Mouse (Mus musculus) splenic B cell, adult 2 months (primary cell): ENCODE measurements around the gene Ankrd54.
"Not testable (repeated sequence)": the region's sequence is repeated elsewhere in the genome, so short reads cannot be mapped to it uniquely, and the experiment has no call there.

Experiments used
- DNase-seq: peaks from one replicate; pipeline ENCODE4 v3.0.0-alpha.2; 2011; ENCODE audit warnings: low read depth, low spot score
- H3K27me3 ChIP-seq: 2 replicates; pipeline ENCODE4 v1.6.1; 2012; ENCODE audit warnings: mild to moderate bottlenecking, low read length, moderate library complexity, mixed read lengths; ENCODE audit not compliant: control insufficient read depth, poor library complexity, insufficient read depth, severe bottlenecking
- H3K36me3 ChIP-seq: 2 replicates; pipeline ENCODE4 v1.6.1; 2012; ENCODE audit warnings: mild to moderate bottlenecking, low read length, moderate library complexity, mixed read lengths; ENCODE audit not compliant: control insufficient read depth, poor library complexity, insufficient read depth, severe bottlenecking

Gene Ankrd54

GRCm38 (mm10) chr15:79041585-79041984 lies 21.1 kb downstream of the Ankrd54 start, which contains the start of gene Galr3:
Galr3 (plus strand) TSS chr15:79041885.
- DNase-seq = no peak
- H3K27me3 ChIP-seq = no peaks in the 10 kb centered on the region
- no peaks in the 10 kb centered on the region for H3K36me3 ChIP-seq

GRCm38 (mm10) chr15:79040501-79041416 lies 21.9 kb downstream of the Ankrd54 start:
- H3K27me3 ChIP-seq = no peaks in the 10 kb centered on the region
- DNase-seq = no peak
- H3K36me3 ChIP-seq = no peaks in the 10 kb centered on the region

- DNase-seq = peak; percentile 96
- Histone ChIP-seq H3K36me3 (no peaks in the 10 kb centered on the region), H3K27me3 (no peaks in the 10 kb centered on the region)
Measured at GRCm38 (mm10) chr15:79038853-79039252, 23.8 kb downstream of the Ankrd54 start.

DNA sequence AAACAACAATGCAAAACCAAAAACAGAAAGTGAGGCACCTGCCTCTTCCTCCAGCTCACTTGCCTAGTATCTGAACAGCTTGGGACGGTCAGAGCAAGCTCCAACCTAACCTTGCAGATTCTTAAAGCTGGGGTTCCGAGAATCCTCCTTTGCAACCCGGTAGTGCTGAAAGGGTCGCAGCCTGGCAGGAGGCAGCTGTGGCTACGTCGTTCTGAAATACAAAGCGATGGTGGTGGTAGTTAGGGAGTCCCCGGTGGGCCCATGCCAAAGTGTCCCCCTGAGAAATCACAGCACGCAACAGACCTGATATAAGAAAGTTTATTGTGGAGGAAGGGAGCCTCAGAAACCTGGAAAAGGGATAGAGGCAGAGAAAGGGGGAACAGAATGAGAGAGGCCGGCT lies 24.4 kb downstream of the Ankrd54 start:
- H3K27me3 ChIP-seq = no peaks in the 10 kb centered on the region
- DNase-seq = no peak
- no peaks in the 10 kb centered on the region for H3K36me3 ChIP-seq

DNA sequence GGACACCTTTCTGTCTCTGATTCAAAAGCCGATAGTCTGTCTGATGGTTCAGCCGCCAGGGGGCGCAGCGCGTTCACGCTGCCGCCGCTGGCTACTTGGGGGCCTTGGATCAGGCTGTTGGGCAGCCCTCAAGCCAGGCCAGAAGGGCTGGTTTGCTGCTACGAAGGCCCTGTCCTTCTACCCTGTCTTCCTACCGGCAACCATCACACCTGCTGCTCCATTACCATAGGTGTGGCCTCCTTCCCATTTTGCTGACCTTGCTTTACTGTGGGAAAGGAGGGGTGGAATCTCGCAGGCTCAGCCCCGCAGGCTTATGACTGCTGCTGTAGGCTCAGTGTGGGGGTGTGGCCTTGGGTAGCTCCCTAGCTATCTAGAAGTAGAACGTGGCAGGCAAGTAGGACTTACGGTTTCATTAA lies 24.8 kb downstream of the Ankrd54 start:
- DNase-seq = peak; percentile 81
- Histone ChIP-seq H3K36me3 (no peaks in the 10 kb centered on the region), H3K27me3 (no peaks in the 10 kb centered on the region)

GRCm38 (mm10) chr15:79031908-79032307 lies 30.8 kb downstream of the Ankrd54 start:
- not testable (repeated sequence) for H3K36me3 ChIP-seq, H3K27me3 ChIP-seq, DNase-seq

DNA sequence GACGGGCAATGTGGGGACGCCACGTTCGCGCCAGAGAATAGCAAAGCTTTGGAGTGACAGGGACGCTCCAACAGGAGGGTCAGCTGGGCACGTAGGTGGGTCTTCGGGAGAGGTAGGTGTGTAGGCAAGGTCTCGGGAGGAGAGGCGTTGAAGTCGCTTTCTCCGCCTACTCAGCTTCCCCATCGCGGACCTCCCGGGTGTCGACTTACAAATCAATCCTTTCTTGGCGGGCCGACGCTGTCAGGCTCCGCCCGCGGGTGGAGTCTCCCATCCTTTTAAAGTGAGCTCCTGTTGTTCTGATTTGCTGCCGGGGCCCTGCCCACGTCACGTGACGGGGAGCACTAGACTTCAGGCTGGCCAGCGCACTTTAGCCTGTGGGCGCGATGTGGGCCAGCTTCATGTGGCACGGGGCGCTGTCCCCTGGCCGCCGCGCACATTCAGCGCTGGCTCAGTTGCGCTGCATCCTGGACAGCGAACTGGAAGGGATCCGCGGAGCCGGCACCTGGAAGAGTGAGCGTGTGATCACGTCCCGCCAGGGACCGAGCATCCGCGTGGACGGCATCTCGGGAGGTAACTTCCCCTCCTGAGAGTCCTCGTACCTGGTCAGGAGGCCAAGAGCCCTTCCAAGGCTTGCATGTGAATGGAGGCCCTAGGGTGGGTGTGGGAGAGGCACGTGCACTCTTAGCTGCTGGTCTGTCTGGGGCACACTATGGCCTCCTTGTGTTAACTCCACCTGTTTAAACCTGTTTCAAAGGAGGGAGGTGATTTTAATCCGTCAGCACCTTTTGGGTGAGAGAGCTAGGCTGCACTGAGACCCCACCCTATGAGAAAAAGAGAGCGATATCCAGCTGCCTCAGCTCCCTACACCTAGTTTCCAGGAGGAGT lies 31.9 kb downstream of the Ankrd54 start:
- H3K36me3 ChIP-seq = no peaks in the 10 kb centered on the region
- DNase-seq = peak; percentile 79
- no peaks in the 10 kb centered on the region for H3K27me3 ChIP-seq

- DNase-seq = no peak
- Histone ChIP-seq H3K27me3 (no peaks in the 10 kb centered on the region), H3K36me3 (no peaks in the 10 kb centered on the region)
Measured at GRCm38 (mm10) chr15:79029519-79030241, 33.0 kb downstream of the Ankrd54 start.

GRCm38 (mm10) chr15:79028823-79029484 lies 33.7 kb downstream of the Ankrd54 start:
- DNase-seq = no peak
- H3K27me3 ChIP-seq = no peaks in the 10 kb centered on the region
- H3K36me3 ChIP-seq = no peaks in the 10 kb centered on the region

DNA sequence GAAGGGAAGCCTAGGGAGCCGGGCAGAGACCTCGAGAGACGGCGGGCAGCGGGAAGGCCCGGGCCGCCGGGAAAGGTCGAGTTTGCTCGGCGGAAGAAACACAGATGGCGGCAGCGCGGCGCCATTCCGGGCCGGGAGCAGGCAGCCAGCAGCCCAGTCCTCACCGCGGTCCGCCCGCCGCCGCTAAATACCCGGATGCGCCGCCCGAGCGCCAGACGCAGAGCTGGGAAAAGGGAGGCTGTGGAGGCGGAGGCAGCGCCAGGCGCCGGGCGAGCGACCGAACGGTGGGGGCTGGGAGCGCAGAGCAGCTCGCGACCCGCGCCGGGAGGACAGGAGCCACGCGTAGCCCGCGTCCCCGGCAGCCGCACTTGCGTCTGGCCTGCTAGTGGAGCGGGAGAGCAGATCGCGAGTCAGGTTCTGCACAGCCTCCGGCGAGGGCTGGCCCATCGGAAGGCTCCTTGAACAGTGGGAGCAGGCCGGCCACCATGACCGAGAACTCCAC lies 34.4 kb downstream of the Ankrd54 start, which contains the start of gene H1f0:
Gene H1f0, plus strand, starts transcription at position 214 of the 502 bp plus-strand sequence.
- Histone ChIP-seq H3K36me3 (no peaks in the 10 kb centered on the region), H3K27me3 (no peaks in the 10 kb centered on the region)
- DNase-seq = peak; percentile 63

GRCm38 (mm10) chr15:79027291-79028205 lies 35.1 kb downstream of the Ankrd54 start:
- Histone ChIP-seq H3K36me3 (no peaks in the 10 kb centered on the region), H3K27me3 (no peaks in the 10 kb centered on the region)
- DNase-seq = no peak

GRCm38 (mm10) chr15:79026511-79027290 lies 36.0 kb downstream of the Ankrd54 start:
- no peak for DNase-seq
- Histone ChIP-seq H3K27me3 (no peaks in the 10 kb centered on the region), H3K36me3 (no peaks in the 10 kb centered on the region)
